Mouse (Mus musculus) left cerebral cortex, adult 2 months (tissue): ENCODE results near the gene Atg4a. TPM values are rescaled to one million over a fixed set of nuclear protein-coding genes. Genes with fewer than 3 reads are reported as not detected.

Experiments used
- DNase-seq, 2 experiments: peaks; one replicate each; pipeline ENCODE4 v3.0.0; 2021 to 2022; ENCODE audit warnings: low spot score in 2 of 2, mixed read lengths in 1 of 2; ENCODE audit errors: extremely low spot score in 1 of 2
- H3K27ac ChIP-seq: fragments of 200-600 bp; 2 replicates; pipeline ENCODE4 v1.8.1; 2022
- H3K4me3 ChIP-seq: fragments of 200-600 bp; 2 replicates; pipeline ENCODE4 v1.8.1; 2022
- CTCF ChIP-seq: fragments of 200-600 bp; IDR thresholded peaks from 2 replicates; pipeline ENCODE4 v1.8.1; 2022; ENCODE audit warnings: antibody characterized with exemption, mild to moderate bottlenecking, moderate library complexity
- intact Hi-C: fragments of 180-260 bp; cut with DNase I; formaldehyde crosslinking; loops from one replicate; pipeline ENCODE4 v1.15.1; 2025
- total RNA-seq, 2 experiments: library from RNA; stranded (reverse); gene quantifications; 2 replicates each; pipeline ENCODE4 v1.2.3; 2021

Atg4a gene
- total RNA-seq, 2 experiments from 2014 or later = 7.9 to 8.7 TPM

DNA sequence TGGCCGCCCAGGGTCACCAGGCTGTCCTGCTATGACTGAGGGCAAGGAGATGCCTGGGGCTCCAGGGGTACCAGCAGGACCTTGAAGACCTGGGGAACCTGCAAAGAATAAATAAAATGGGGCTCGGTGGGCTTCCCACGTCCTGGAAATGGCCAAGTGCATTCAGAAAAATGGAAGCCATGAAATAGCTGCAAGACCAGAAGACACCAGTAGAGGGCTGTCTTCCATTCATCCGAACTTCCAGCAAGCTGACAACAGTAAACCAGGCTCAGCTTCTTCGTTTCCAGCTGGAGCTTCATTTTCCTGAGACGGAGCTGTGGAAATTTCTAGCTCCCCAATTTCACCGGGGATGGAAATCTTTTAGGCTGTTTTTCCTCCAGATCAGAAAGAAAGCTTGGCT, 218.6 kb downstream of the Atg4a start:
- H3K27ac ChIP-seq = no peak overlapping the region
- intact Hi-C loops = loop anchor here (5.0 kb wide), 1 partner anchor 922 kb away; no protein-coding TSS in a partner anchor
- peak; percentile 67 for TF ChIP-seq CTCF
- H3K4me3 ChIP-seq = no peak overlapping the region
- peak; percentile 18 to 27 for DNase-seq

DNA sequence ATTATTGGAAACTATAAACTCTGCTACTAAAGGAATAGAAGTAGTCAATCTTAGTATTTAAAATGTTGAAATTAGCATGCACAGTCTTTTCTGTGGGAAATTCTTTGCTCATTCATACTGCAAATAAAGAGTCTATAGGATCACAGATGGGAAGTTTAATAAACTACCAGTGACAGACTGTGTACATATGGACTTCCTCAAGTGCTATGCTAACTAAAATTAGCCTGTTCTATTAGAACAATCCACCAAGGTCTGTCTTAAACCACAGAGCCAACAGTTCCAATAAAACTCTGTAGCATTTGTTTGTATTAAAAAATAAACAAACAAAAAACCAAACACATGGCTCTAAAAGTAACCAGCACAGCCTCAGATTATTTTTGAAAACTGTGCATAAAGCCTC, 238.3 kb downstream of the Atg4a start:
- intact Hi-C loops = no loop called here
- no peak for DNase-seq
- TF ChIP-seq CTCF = no peak

DNA sequence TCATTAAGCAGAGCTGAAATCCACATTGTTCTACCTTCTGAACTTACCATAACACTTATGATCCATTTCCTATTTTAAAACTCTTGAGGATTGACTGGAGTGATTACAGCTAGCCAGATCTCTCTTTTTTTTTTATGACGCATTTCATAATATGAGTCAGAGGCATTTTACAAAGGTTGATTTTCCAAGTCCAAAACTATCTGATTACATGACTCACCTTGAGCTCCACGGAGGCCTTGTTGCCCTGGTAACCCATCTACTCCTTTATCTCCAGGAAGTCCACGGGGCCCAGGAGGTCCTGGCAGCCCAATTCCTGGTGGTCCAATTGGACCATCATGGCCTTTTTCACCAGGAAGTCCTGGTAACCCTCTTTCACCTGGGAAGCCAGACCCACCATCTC, 242.3 kb downstream of the Atg4a start:
- Histone ChIP-seq H3K27ac (no peak overlapping the region), H3K4me3 (no peak overlapping the region)
- no peak for DNase-seq
- intact Hi-C loops = no loop called here
- no peak for TF ChIP-seq CTCF

More for the DNA sequence above, 238.3 kb downstream of the Atg4a start:
- Histone ChIP-seq H3K27ac (no peak overlapping the region), H3K4me3 (no peak overlapping the region)

DNA sequence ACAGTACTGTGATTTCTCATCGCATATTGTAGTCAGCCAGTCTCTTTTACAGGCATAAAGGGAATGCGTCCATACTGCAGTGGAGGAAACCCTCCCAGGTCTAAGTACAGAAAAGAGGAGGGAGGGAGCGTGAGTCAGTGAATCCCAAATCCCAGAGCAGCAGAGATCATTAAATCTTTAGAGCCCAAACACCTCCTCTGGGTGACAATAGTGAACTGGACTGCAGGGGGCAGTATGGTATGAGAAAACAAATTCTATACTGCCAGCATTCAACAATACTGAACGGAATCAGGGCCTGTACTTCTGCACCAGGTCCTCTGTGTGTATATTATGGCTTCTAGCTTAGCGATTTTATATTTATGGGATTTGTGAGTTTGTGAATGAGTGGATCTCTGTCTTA, 256.1 kb downstream of the Atg4a start:
- intact Hi-C loops = loop anchor here (5.0 to 10.0 kb wide), 2 partner anchors 884 to 972 kb away; no protein-coding TSS in a partner anchor
- peak; percentile 49 for TF ChIP-seq CTCF
- no peak overlapping the region for H3K27ac ChIP-seq
- H3K4me3 ChIP-seq = no peak overlapping the region
- peak; percentile 16 to 40 for DNase-seq

Other genes starting within 250 kb of the Atg4a start
- gene Tex13b, start 143.5 kb upstream of the Atg4a start, total RNA-seq = not detected
- gene Vsig1, start 49.3 kb upstream of the Atg4a start, total RNA-seq = not detected
- 10 to 100 TPM; 18.9 to 20.6 TPM for gene Psmd10, start 179 bp upstream of the Atg4a start, total RNA-seq